Mouse (Mus musculus) brain, embryonic 14.5 days (tissue): ENCODE data around the gene Surf2. TPM values are rescaled to one million over a fixed set of nuclear protein-coding genes. Genes with fewer than 3 reads are reported as not detected.

Source experiments
- DNase-seq: peaks from one replicate; pipeline ENCODE4 v3.0.0-alpha.2; 2011; ENCODE audit warnings: low read depth
- CTCF ChIP-seq: fragments of 200-500 bp; IDR thresholded peaks from 2 replicates; pipeline ENCODE4 v1.5.1; 2012; ENCODE audit warnings: inconsistent platforms, mild to moderate bottlenecking, moderate library complexity, borderline replicate concordance; ENCODE audit not compliant: insufficient read depth, insufficient read length; ENCODE audit errors: extremely low read depth
- POLR2A ChIP-seq: fragments of 200-500 bp; IDR thresholded peaks from 2 replicates; pipeline ENCODE4 v1.6.1; 2012; ENCODE audit warnings: mild to moderate bottlenecking, inconsistent platforms, borderline replicate concordance; ENCODE audit not compliant: poor library complexity, insufficient read depth, insufficient read length, severe bottlenecking; ENCODE audit errors: extremely low read depth
- polyA plus RNA-seq: library from polyadenylated mRNA; depleted of rRNA; stranded (reverse); fragments of >200 nt; gene quantifications from 2 replicates; pipeline ENCODE4 v1.2.3, GENCODE M21; 2012

Surf2 gene
- polyA plus RNA-seq, 1 experiment = 51.2 TPM

- no peak for DNase-seq
- TF ChIP-seq POLR2A (no peak), CTCF (no peak)
Observed at GRCm38 (mm10) chr2:26927745-26928476, 11.7 kb downstream of the Surf2 start.

DNA sequence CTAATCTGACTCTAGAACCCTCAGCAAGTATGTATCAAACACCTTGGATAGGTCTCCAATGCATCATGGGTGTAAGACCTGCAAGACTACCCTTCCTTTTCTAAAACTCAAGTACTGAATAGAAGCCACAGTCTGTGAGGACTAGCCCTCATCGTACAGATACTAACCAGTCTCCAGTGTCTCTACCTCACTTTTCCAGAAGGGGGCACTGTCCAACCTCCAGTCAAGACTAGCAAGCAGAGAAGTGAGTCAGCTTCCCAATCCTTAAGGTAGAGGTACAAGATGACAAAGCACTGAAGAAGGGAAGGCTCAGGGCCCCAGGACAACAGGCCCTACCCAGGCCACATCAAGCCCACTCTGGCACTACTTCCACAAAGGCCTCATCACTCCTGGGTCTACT, 14.2 kb downstream of the Surf2 start:
- DNase-seq = peak; percentile 79
- TF ChIP-seq POLR2A (no peak), CTCF (peak; percentile 58; the same call in 1 of the 2 replicates)

DNA sequence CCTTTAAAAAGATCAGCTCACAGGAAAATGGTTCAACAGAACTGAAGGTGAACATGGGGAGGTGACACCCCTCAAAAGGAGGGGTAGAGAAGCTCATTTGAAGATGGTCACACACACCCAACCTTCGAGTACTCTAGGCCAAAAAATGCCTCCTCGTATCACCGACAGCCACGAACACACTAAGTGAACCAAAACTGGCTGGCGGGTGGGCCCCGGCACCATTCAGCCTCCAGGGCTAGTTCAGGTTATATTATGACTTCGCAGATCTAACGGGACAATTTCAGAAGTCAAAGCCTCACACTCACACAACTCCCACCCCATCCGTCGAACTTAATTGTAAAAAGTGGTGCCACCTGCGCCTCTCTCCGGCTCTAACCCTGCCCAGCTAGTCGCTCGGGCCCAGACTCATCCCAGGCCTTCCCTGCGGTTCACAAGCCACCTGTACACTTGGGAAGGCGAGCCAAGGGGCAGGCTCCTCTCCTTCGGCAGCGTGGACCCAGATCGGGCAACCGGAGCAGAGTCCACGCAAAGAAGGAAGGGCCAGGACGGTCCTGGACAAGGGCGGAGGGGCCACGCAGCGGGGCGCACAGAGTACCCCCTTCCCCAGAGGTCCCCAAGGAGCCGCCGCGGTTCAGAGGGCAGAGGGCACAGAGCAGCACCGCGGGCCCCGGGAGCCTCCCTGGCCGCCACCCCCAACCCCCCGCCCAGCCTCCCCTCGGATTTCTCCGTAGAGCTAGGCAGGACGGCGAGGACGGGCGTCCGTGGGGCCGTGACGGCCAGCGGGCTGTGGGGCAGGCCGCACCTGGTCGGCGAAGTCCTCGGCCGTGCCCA, 16.5 kb downstream of the Surf2 start:
- DNase-seq = peak; percentile 18
- no peak for TF ChIP-seq CTCF
- no peak for TF ChIP-seq POLR2A

- TF ChIP-seq CTCF = no peak
- peak; percentile 91 for TF ChIP-seq POLR2A
- DNase-seq = peak; percentile 97
Observed at GRCm38 (mm10) chr2:26933304-26934055, 17.3 kb downstream of the Surf2 start, which contains the start of the genes Surf4 and Stkld1. Gene Surf4, minus strand, starts transcription at chr2:26933928. Gene Stkld1, plus strand, starts transcription at chr2:26934047.

DNA sequence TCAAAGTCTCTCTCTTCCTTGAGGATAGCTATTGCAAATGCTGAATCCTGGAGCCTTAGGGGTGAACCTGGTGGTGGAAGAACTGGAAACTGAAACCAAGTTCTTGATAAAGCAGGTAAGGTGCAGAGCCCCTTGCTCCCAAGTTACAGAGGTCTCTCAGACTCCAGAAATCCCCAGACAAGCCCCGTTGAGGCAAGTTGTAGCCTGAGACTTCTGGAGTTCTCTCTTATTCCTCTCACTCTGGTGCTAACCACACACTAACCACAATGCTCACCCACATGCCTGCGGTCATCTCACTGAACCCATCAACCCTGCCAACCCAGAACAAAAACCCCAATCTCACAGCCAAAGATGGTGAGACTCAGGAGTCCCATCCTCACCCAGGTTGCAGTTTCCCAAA, 19.1 kb downstream of the Surf2 start:
- no peak for DNase-seq
- TF ChIP-seq POLR2A = no peak
- no peak for TF ChIP-seq CTCF

DNA sequence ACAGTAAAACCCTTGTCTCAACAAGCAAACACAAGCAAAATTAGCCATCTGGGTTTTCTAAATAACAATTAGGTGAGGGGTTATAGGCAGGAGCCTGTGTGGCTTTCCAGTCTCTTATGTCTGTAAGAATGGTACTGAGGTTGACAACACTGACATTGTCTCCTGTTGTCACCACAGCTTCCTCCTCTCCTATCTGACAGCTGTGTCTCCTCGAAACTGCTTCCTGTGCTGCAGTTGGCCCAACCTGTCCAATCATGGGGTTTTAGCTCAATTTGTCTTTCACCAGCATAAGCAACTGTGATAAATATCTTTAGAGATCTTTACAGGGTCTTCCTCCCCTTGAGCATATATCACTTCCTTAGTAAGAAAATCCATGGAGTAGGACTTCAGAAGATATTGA, 20.3 kb downstream of the Surf2 start:
- TF ChIP-seq POLR2A (no peak), CTCF (no peak)
- no peak for DNase-seq

- no peak for DNase-seq
Observed at GRCm38 (mm10) chr2:26941539-26941938, 25.4 kb downstream of the Surf2 start.

DNA sequence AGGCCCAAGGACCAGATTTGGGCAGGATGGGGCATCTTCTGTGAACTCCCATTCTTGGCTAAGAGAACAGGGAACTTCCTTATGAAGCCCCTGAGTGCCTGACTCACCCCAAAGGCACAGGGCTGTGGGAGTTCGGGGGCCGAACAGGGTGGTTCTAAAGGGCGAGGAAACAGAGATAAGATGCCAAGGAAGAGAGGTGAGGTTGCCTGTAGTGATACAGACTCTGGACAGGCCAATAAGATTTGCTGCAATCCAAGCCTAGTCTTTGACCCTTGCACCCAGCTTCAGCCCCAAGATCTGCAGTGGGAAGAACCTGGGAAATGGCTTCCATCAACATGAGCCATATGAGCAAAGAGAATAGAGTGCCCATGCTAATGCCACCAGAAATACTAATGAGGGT, 27.1 kb downstream of the Surf2 start:
- no peak for TF ChIP-seq CTCF
- no peak for TF ChIP-seq POLR2A
- DNase-seq = no peak

More at GRCm38 (mm10) chr2:26941539-26941938, 25.4 kb downstream of the Surf2 start:
- TF ChIP-seq CTCF (no peak), POLR2A (no peak)

- DNase-seq = no peak
- TF ChIP-seq POLR2A (no peak), CTCF (no peak)
Observed at GRCm38 (mm10) chr2:26950411-26950810, 34.2 kb downstream of the Surf2 start.

DNA sequence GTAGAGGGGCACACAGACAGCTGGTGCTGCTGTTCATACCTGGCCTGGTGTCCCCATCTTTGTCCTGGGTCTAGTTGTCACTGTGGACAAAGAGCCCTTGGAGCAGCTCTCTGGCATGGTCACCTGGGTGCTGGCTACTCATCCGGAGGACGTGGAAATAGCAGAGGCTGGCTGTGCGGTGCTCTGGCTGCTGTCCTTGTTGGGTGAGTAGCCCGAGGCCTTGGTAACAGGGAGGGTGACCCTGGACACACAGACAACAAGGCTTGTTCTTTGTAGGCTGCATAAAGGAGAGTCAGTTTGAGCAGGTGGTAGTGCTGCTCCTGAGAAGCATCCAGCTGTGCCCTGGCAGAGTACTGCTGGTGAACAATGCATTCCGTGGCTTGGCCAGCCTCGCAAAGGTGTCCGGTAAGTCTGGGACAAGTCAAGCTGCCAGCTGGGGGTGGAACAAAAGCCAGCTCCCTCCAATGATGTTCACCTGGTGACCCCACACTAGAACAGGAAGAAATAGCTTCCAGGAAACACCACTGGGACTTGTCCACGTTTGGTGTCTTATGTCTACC, 35.3 kb downstream of the Surf2 start:
- no peak for TF ChIP-seq POLR2A
- no peak for TF ChIP-seq CTCF
- DNase-seq = no peak
